Mouse (Mus musculus): ENCODE results near the gene Tmem267.

- TF ChIP-seq CTCF (IDR thresholded peaks at IDR 0.05; ENCODE audit: low read depth) (no peak), EP300 (optimal IDR thresholded peaks at IDR 0.05) (no peak)
These were observed 147.7 kb downstream of the Tmem267 start for GRCm38 (mm10) chr13:119635496-119635895.
